Mouse (Mus musculus) liver, embryonic 11.5 days (tissue): Measurements from ENCODE around the gene Racgap1. TPM values are rescaled to one million over a fixed set of nuclear protein-coding genes. Genes with fewer than 3 reads are reported as not detected.

ENCODE experiments used
- ATAC-seq: fragments of 200-750 bp; cut with Nextera tagmentation; replicated peaks from 2 replicates; pipeline ENCODE4 v1.8.0; 2017; ENCODE audit warnings: moderate number of reproducible peaks, mild to moderate bottlenecking, moderate TSS enrichment, moderate library complexity; ENCODE audit not compliant: low FRiP score
- DNase-seq: peaks from one replicate; pipeline ENCODE4 v3.0.0-alpha.2; 2017; ENCODE audit warnings: low spot score
- H3K27ac ChIP-seq: fragments of 300-500 bp; sonication (generic); 2 replicates; pipeline ENCODE4 v1.5.1; 2014; ENCODE audit warnings: mild to moderate bottlenecking, low read depth, low read length, control low read depth
- H3K27me3 ChIP-seq: fragments of 300-500 bp; sonication (generic); replicated peaks from 2 replicates; pipeline ENCODE4 v1.6.1; 2014; ENCODE audit warnings: low read length, mixed read lengths; ENCODE audit not compliant: control insufficient read depth, insufficient read depth
- H3K36me3 ChIP-seq: fragments of 300-500 bp; sonication (generic); 2 replicates; pipeline ENCODE4 v1.6.1; 2014; ENCODE audit warnings: mild to moderate bottlenecking, low read length, moderate library complexity, mixed read lengths; ENCODE audit not compliant: control insufficient read depth, insufficient read depth
- H3K4me1 ChIP-seq: fragments of 300-500 bp; sonication (generic); replicated peaks from 2 replicates; pipeline ENCODE4 v1.6.1; 2014; ENCODE audit warnings: low read length, mixed read lengths; ENCODE audit not compliant: control insufficient read depth, insufficient read depth
- H3K4me2 ChIP-seq: fragments of 300-500 bp; sonication (generic); 2 replicates; pipeline ENCODE4 v1.6.1; 2014; ENCODE audit warnings: mild to moderate bottlenecking, control low read depth, moderate library complexity
- H3K4me3 ChIP-seq: fragments of 300-500 bp; sonication (generic); 2 replicates; pipeline ENCODE4 v1.5.1; 2014; ENCODE audit warnings: low read depth, low read length, control low read depth
- H3K9ac ChIP-seq: fragments of 300-500 bp; sonication (generic); 2 replicates; pipeline ENCODE4 v1.6.1; 2014; ENCODE audit warnings: low read depth, low read length, control low read depth
- H3K9me3 ChIP-seq: fragments of 300-500 bp; sonication (generic); 2 replicates; pipeline ENCODE4 v1.6.1; 2016; ENCODE audit warnings: low read length, inconsistent platforms, mixed read lengths; ENCODE audit not compliant: control insufficient read depth
- WGBS: fragments of 180-500 bp; shearing (Covaris S2); extraction: QIAGEN DNeasy Blood & Tissue Kit; methylation state at CpG from one replicate; pipeline ENCODE4 v1.1.7; 2014; 5-methylcytosine and 5-hydroxymethylcytosine counted together
- polyA plus RNA-seq: library from polyadenylated mRNA; unstranded; fragments of >200 nt; fragmentation: Nextera tagmentation; extraction: Ambion mirVana; gene quantifications from 2 replicates; pipeline ENCODE4 v1.2.1, GENCODE M21; 2014

Gene Racgap1
- 91.2 and 111 TPM in 2 replicates for polyA plus RNA-seq

DNA sequence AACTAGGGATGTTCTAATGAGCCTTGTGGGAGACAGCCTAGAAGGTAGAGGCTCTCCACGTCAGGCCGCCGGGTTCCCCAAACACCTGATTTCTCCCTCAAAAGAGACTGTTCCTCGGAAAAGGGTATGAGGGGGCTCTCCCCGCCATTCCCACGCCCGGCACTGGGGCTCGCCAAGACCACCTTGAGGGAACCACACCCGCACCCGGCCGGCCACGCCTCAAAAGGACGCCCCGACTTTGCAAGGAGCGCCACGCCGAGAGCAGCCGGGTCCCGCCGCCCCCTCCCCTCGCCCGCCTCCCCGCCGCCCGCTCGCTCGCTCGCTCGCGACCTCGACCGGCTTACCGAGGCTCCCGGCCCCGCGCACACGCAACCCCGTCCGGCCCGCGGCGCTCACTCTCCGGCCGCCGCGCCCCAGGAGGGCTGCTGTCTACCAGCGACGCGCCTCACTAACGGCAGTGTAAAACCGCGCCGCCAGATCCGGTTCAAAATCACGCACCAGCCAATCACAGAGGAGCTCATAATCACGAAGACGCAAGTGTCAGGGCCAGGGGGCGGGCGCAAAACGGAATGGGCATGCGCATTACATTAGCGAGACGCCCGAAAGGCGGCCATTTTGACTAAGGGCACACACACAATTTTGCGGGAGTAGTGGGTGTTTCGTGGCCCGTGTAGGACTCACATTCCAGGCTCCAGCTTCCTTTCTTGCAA is at the start of gene Racgap1:
Gene Racgap1, minus strand, starts transcription at position 494 of the 710 bp plus-strand sequence.
- peak within 1 kb of the TSS; percentile 78 for H3K9ac ChIP-seq
- peaks cover 38% of the 10 kb centered on the region for H3K4me1 ChIP-seq
- ATAC-seq (peak; percentile 97), DNase-seq (peak; percentile 92)
- peak within 1 kb of the TSS; percentile 88 for H3K4me2 ChIP-seq
- H3K36me3 ChIP-seq = no peaks in the 10 kb centered on the region
- peak within 1 kb of the TSS; percentile 62; the same call in 1 of the 2 replicates for H3K27ac ChIP-seq
- peaks cover 39% of the 10 kb centered on the region for H3K27me3 ChIP-seq
- under 1% methylated on average over 68 of the region's 68 CpGs for WGBS
- H3K4me3 ChIP-seq = peak within 1 kb of the TSS; percentile 87
- no peaks in the 10 kb centered on the region for H3K9me3 ChIP-seq

DNA sequence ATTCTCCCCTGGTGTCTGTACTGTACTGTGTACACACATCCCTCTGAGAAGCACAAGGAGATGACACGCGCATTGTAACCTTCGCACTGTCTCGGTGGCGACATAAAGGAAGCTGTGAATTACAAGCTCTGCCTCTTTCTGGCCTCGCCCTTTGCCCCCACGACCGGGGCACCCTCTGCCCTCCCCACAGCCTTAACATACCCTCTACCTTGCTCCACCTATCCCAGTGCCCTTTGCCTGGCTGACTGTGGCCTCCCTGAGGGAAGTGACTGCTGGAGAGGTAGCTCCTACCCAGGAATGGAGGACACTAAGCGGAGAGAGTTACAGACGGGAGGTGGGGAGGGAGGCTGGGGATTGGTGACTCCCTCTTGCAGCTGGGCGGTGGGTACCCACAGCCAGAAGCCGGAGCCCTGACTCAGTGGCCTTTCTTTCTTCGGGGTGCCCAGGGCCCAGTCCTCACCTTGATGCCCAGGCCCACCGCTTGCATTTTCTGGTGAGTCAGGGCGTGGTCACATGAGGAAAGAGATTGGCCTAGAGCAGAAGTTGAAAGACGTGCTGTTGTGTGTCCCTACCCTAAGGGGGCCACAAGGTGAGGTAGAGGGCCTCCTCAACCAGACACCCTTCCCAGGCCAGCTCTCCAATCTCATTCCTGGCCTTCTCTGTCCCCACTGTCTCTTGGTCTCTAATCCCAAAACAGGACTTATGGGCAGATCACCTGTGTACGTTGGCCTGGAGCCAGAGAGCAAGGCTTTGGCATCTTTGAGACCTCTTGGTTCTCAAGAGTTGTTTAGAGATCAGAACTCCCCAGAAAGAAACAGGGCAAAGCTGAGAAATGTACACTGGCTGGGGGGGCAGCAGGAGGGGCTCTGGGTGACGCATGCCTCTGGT is 49.0 kb upstream of the Racgap1 start:
- no peak overlapping the region for H3K4me3 ChIP-seq
- no peak overlapping the region for H3K4me2 ChIP-seq
- DNase-seq (peak; percentile 32), ATAC-seq (no peak)
- H3K9ac ChIP-seq = no peak overlapping the region
- 81% methylated on average over 18 of the region's 18 CpGs for WGBS
- no peak overlapping the region for H3K27ac ChIP-seq
- no peaks in the 10 kb centered on the region for H3K9me3 ChIP-seq
- peaks cover 13% of the 10 kb centered on the region for H3K27me3 ChIP-seq
- peaks cover 30% of the 10 kb centered on the region for H3K4me1 ChIP-seq
- peaks cover 7% of the 10 kb centered on the region; the same call in 1 of the 2 replicates for H3K36me3 ChIP-seq

- H3K36me3 ChIP-seq = peaks cover 7% of the 10 kb centered on the region; the same call in 1 of the 2 replicates
- no peaks in the 10 kb centered on the region for H3K9me3 ChIP-seq
- 79% methylated on average over 10 of the region's 10 CpGs for whole genome bisulfite sequencing
- no peak overlapping the region for H3K4me2 ChIP-seq
- DNase-seq (no peak), ATAC-seq (no peak)
- no peak overlapping the region for H3K9ac ChIP-seq
- H3K27ac ChIP-seq = no peak overlapping the region
- H3K27me3 ChIP-seq = peaks cover 13% of the 10 kb centered on the region
- H3K4me1 ChIP-seq = peaks cover 27% of the 10 kb centered on the region
- no peak overlapping the region for H3K4me3 ChIP-seq
Measured at GRCm38 (mm10) chr15:99699715-99700114, 48.3 kb upstream of the Racgap1 start.

DNA sequence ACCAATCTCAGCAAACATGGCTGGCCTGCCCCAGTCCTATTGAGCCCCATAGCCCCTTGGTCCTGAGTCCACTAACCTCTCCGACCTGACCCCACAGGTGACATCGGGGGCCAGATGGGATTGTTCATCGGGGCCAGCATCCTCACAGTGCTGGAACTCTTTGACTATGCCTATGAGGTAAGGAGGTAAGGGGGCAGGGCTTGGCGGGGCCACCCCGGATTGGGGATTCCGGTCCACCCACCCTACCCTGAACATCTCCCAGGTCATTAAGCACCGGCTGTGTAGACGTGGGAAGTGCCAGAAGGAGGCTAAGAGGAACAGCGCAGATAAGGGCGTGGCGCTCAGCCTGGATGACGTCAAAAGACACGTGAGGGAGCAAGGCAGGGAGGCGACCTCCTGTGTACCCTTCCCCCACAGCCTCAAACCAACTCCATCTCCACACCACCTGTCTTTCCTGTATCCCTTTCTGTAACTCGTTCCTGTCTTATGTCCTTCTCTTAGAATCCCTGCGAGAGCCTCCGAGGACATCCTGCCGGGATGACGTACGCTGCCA is 47.2 kb upstream of the Racgap1 start:
- DNase-seq (no peak), ATAC-seq (no peak)
- Histone ChIP-seq H3K9me3 (no peaks in the 10 kb centered on the region), H3K27me3 (peaks cover 13% of the 10 kb centered on the region), H3K27ac (no peak overlapping the region), H3K9ac (no peak overlapping the region), H3K4me3 (no peak overlapping the region), H3K4me2 (no peak overlapping the region), H3K4me1 (peaks cover 22% of the 10 kb centered on the region), H3K36me3 (no peaks in the 10 kb centered on the region)
- WGBS = 29% methylated on average over 20 of the region's 20 CpGs

DNA sequence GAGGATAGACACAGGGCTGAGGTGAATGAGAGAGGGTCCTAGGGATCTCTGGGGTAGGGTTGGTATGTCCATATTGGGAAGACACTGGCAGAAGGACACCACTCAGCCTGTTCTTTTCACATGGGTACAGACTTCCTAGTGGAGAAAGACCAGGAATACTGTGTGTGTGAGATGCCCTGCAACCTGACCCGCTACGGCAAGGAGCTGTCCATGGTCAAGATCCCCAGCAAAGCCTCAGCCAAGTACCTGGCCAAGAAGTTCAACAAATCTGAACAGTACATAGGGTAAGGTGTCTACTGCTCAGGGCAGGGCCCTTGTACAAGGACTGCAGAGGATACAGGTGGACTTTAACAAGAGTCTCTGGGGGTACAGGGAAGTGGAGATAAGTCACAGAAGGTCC is 45.9 kb upstream of the Racgap1 start:
- no peaks in the 10 kb centered on the region for H3K36me3 ChIP-seq
- peaks cover 14% of the 10 kb centered on the region for H3K27me3 ChIP-seq
- WGBS = 35% methylated on average over 2 of the region's 2 CpGs
- H3K4me2 ChIP-seq = no peak overlapping the region
- H3K4me1 ChIP-seq = peaks cover 14% of the 10 kb centered on the region
- no peak overlapping the region for H3K9ac ChIP-seq
- DNase-seq (no peak), ATAC-seq (no peak)
- H3K27ac ChIP-seq = no peak overlapping the region
- no peaks in the 10 kb centered on the region for H3K9me3 ChIP-seq
- H3K4me3 ChIP-seq = no peak overlapping the region

- no peak for ATAC-seq
- H3K4me3 ChIP-seq = no peak overlapping the region
- H3K27me3 ChIP-seq = peaks cover 15% of the 10 kb centered on the region
- no peak overlapping the region for H3K27ac ChIP-seq
- H3K36me3 ChIP-seq = no peaks in the 10 kb centered on the region
- H3K9me3 ChIP-seq = no peaks in the 10 kb centered on the region
- 45% methylated on average over 9 of the region's 9 CpGs for whole genome bisulfite sequencing
- H3K4me1 ChIP-seq = peaks cover 3% of the 10 kb centered on the region; the same call in 1 of the 2 replicates
- no peak overlapping the region for H3K4me2 ChIP-seq
- no peak overlapping the region for H3K9ac ChIP-seq
- no peak for DNase-seq
Measured at GRCm38 (mm10) chr15:99691976-99692375, 40.5 kb upstream of the Racgap1 start.

DNA sequence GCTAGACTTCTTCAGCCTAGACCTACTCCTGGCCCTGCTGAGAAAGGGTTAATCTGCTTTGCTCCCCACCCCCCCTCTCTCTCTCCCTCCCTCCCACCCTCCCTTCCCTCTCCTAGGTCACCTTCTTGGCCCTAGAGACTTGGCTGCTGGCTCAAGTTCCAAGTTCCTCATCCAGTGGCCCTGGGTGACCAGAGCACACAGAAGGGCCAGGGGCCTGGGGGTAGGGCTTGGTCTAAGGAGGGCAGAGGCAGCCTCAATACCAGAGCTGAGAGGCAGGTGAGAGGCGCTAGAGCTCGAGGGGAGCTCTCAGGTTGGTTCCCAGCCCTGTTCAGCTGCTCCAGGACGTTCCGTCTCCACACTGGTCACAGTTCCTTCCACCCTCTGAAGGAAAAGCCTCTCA is 39.5 kb upstream of the Racgap1 start:
- no peaks in the 10 kb centered on the region for H3K36me3 ChIP-seq
- no peak overlapping the region for H3K9ac ChIP-seq
- DNase-seq (peak; percentile 30), ATAC-seq (no peak)
- 20% methylated on average over 4 of the region's 4 CpGs for WGBS
- peaks cover 13% of the 10 kb centered on the region for H3K27me3 ChIP-seq
- H3K27ac ChIP-seq = no peak overlapping the region
- no peaks in the 10 kb centered on the region for H3K9me3 ChIP-seq
- no peak overlapping the region for H3K4me2 ChIP-seq
- peaks cover 3% of the 10 kb centered on the region; the same call in 1 of the 2 replicates for H3K4me1 ChIP-seq
- H3K4me3 ChIP-seq = no peak overlapping the region

- Histone ChIP-seq H3K9ac (no peak overlapping the region), H3K27ac (no peak overlapping the region), H3K9me3 (no peaks in the 10 kb centered on the region), H3K4me3 (no peak overlapping the region), H3K4me1 (peaks cover 3% of the 10 kb centered on the region; the same call in 1 of the 2 replicates), H3K27me3 (peaks cover 13% of the 10 kb centered on the region), H3K4me2 (no peak overlapping the region), H3K36me3 (no peaks in the 10 kb centered on the region)
- ATAC-seq (no peak), DNase-seq (peak; percentile 39)
- 3% methylated on average over 4 of the region's 4 CpGs for WGBS
Measured at GRCm38 (mm10) chr15:99688712-99689111, 37.3 kb upstream of the Racgap1 start.
